Mouse (Mus musculus): ENCODE results near the gene Setx. TPM values are rescaled to one million over a fixed set of nuclear protein-coding genes. Genes with fewer than 3 reads are reported as not detected.
"Not testable (repeated sequence)": the region's sequence is repeated elsewhere in the genome, so short reads cannot be mapped to it uniquely, and the experiment has no call there.

Gene Setx
- polyA plus RNA-seq (2015; fragmentation: Nextera tagmentation; extraction: Ambion mirVana), result 8.2 and 9.6 TPM in 2 replicates

DNA sequence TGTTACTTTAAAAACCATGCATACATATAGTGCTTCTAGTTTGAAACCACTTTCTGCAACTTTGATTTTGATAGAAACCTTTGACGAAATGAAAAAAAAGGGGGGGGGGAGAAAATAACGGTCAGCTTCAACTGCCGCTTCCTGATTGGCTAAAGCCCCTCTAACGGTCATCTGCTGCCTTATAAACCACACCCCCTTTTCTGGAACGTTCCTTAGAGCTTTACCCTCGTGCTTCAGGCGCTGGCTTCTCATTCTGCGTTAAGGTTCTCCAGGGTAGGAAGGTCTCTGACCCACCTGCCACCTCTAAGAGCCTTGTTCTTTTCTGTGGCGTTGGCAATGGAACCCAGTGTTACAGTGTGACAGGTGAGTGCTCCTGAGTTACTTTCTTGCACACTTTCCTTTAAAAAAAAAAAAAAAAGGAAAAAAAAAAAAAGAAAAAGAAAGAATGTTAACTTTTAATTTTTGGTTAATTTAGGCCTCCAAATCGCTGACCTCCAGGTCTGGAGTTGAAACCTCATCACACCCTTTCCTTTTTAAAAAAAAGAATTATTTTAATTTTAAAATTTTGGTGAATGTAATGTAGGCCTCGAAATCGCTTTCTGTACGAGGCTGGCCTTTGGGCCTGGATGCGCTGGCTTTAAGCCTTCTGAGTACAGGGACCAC lies at the start of gene Setx:
TSS of gene Setx (plus strand) at position 275 of the 663 bp plus-strand sequence.
- H3K36me3 ChIP-seq (ENCODE audit: control insufficient read depth, insufficient read depth, low read length), result peaks cover 3% of the 10 kb centered on the region; the same call in 1 of the 2 replicates
- WGBS, result 61% methylated on average over 14 of the region's 14 CpGs

DNA sequence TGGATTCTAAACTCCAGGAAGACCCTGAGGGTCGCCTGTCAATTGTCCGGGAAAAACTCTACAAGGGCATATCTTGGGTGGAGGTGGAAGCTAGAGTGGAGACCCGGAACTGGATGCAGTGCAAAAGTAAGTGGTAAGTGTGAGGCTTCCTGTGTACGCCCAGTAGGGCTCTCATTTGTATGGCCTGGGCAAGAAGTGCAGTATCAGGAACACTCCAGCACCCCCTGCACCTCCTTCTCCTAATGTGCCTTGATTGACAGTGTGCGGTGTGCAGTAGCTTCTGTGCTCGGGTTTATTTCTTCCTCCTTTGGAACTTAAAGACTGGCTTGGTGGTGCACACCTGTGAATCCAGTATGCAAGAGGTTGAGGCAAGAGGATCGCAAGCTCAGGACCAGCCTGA lies 49.3 kb upstream of the Setx start:
- Histone ChIP-seq H3K9ac (ENCODE audit: low read length) (no peak overlapping the region), H3K36me3 (ENCODE audit: control insufficient read depth, insufficient read depth, low read length) (peaks cover 54% of the 10 kb centered on the region), H3K4me3 (ENCODE audit: low read length) (no peak overlapping the region), H3K4me1 (replicated peaks; ENCODE audit: control insufficient read depth, insufficient read depth, low read length) (no peaks in the 10 kb centered on the region), H3K27ac (ENCODE audit: low read length) (no peak overlapping the region), H3K27me3 (ENCODE audit: control insufficient read depth, insufficient read depth, low read depth, low read length) (no peaks in the 10 kb centered on the region), H3K9me3 (ENCODE audit: control insufficient read depth, low read length) (no peaks in the 10 kb centered on the region), H3K4me2 (ENCODE audit: low read depth, low read length) (no peak overlapping the region)
- WGBS, result 87% methylated on average over 7 of the region's 7 CpGs
- no peak for ATAC-seq (ENCODE audit: low read depth)

More for the DNA sequence above, at the start of gene Setx:
- peak within 1 kb of the TSS; percentile 85 for H3K4me2 ChIP-seq (ENCODE audit: low read depth, low read length)
- ATAC-seq (ENCODE audit: low read depth), result no peak
- H3K4me1 ChIP-seq (replicated peaks; ENCODE audit: control insufficient read depth, insufficient read depth, low read length), result peaks cover 9% of the 10 kb centered on the region
- no peaks in the 10 kb centered on the region for H3K9me3 ChIP-seq (ENCODE audit: control insufficient read depth, low read length)
- H3K4me3 ChIP-seq (ENCODE audit: low read length), result peak within 1 kb of the TSS; percentile 85
- H3K27ac ChIP-seq (ENCODE audit: low read length), result peak within 1 kb of the TSS; percentile 97
- H3K27me3 ChIP-seq (ENCODE audit: control insufficient read depth, insufficient read depth, low read depth, low read length), result no peaks in the 10 kb centered on the region
- peak within 1 kb of the TSS; percentile 90 for H3K9ac ChIP-seq (ENCODE audit: low read length)

DNA sequence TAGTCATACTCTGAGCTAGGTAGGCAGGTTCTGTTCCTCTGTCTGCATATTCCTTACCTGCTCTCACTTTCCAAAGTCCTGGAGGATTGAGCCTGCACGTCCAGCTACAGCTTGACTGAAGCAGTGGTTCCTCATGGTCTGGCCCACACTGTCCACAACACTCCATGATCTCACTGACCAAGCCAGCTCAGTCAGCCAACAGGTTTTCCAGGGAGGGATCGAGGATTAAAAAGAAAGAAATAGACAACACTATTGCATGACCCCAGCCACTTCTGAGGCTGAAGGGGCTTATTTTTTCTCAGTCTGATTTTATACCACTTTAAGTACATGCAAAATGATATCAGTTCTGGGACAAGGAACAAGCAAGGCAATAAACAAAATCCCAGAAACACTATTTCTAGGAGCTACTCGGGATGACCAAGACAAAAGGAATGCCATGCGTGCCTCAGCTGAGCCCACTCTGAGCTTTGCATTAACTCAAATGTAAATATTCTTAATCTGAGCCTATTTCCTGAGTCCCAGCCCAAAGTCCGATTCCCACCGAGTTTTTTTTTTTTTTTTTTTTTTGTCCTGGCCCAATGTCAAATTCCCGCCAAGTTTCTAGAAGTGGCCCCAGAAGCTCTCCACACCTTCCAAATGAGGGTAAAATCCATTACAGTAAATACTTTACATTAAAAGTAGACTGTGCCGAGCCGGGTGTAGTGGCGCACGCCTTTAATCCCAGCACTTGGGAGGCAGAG lies 48.5 kb upstream of the Setx start:
- no peak overlapping the region for H3K9ac ChIP-seq (ENCODE audit: low read length)
- H3K4me3 ChIP-seq (ENCODE audit: low read length), result no peak overlapping the region
- no peak for ATAC-seq (ENCODE audit: low read depth)
- WGBS, result 72% methylated on average over 11 of the region's 11 CpGs
- H3K36me3 ChIP-seq (ENCODE audit: control insufficient read depth, insufficient read depth, low read length), result peaks cover 52% of the 10 kb centered on the region
- H3K27me3 ChIP-seq (ENCODE audit: control insufficient read depth, insufficient read depth, low read depth, low read length), result no peaks in the 10 kb centered on the region
- H3K9me3 ChIP-seq (ENCODE audit: control insufficient read depth, low read length), result no peaks in the 10 kb centered on the region
- H3K4me1 ChIP-seq (replicated peaks; ENCODE audit: control insufficient read depth, insufficient read depth, low read length), result no peaks in the 10 kb centered on the region
- no peak overlapping the region for H3K4me2 ChIP-seq (ENCODE audit: low read depth, low read length)
- no peak overlapping the region for H3K27ac ChIP-seq (ENCODE audit: low read length)

DNA sequence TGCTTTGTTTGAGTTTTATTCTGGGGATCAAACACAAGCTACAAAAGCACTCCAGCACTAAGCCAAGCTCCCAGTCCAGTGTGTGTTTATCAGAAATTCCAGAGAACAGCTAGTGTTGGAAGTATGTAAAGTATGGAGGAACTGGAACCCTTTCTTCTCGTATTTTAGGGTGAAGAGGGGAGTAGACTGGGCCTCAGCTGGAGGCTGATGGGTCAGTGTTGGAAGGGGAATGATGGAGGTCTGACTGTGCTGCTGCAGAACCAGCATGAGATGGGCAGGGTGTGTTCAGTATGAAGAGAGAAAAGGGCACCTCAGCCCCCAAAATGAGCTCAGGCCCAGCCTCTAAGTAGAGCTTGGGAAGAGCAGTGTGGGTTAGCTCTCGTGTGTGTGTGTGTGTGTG lies 47.8 kb upstream of the Setx start:
- no peaks in the 10 kb centered on the region for H3K9me3 ChIP-seq (ENCODE audit: control insufficient read depth, low read length)
- no peak overlapping the region for H3K9ac ChIP-seq (ENCODE audit: low read length)
- peaks cover 48% of the 10 kb centered on the region for H3K36me3 ChIP-seq (ENCODE audit: control insufficient read depth, insufficient read depth, low read length)
- H3K4me1 ChIP-seq (replicated peaks; ENCODE audit: control insufficient read depth, insufficient read depth, low read length), result no peaks in the 10 kb centered on the region
- H3K4me3 ChIP-seq (ENCODE audit: low read length), result no peak overlapping the region
- H3K4me2 ChIP-seq (ENCODE audit: low read depth, low read length), result no peak overlapping the region
- no peaks in the 10 kb centered on the region for H3K27me3 ChIP-seq (ENCODE audit: control insufficient read depth, insufficient read depth, low read depth, low read length)
- 70% methylated on average over 2 of the region's 2 CpGs for WGBS
- ATAC-seq (ENCODE audit: low read depth), result no peak
- H3K27ac ChIP-seq (ENCODE audit: low read length), result no peak overlapping the region

DNA sequence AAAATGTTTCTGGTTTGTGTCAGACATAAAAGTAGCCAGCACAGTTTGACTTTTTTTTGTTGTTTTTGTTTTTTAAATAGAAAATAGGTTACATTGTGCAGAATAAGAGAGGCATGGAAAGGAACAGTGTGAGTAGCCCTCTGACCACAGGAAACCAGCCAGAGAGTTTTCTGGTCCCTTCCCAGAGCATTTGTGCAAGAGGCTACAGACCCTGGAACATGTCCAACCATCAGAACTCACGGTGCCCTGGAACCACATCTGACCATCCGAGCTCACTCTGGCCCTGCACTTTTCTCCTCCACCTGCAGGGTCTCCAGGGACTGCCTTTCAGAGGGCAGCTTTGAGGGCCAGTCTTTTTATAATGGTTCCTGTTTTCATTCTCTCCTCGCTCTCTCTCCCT lies 42.0 kb upstream of the Setx start:
- H3K4me1 ChIP-seq (replicated peaks; ENCODE audit: control insufficient read depth, insufficient read depth, low read length), result no peaks in the 10 kb centered on the region
- no peak overlapping the region for H3K9ac ChIP-seq (ENCODE audit: low read length)
- no peaks in the 10 kb centered on the region for H3K27me3 ChIP-seq (ENCODE audit: control insufficient read depth, insufficient read depth, low read depth, low read length)
- H3K27ac ChIP-seq (ENCODE audit: low read length), result no peak overlapping the region
- no peak overlapping the region for H3K4me3 ChIP-seq (ENCODE audit: low read length)
- WGBS, result 55% methylated on average over 3 of the region's 3 CpGs
- H3K9me3 ChIP-seq (ENCODE audit: control insufficient read depth, low read length), result no peaks in the 10 kb centered on the region
- ATAC-seq (ENCODE audit: low read depth), result no peak
- H3K4me2 ChIP-seq (ENCODE audit: low read depth, low read length), result no peak overlapping the region
- peaks cover 43% of the 10 kb centered on the region for H3K36me3 ChIP-seq (ENCODE audit: control insufficient read depth, insufficient read depth, low read length)

DNA sequence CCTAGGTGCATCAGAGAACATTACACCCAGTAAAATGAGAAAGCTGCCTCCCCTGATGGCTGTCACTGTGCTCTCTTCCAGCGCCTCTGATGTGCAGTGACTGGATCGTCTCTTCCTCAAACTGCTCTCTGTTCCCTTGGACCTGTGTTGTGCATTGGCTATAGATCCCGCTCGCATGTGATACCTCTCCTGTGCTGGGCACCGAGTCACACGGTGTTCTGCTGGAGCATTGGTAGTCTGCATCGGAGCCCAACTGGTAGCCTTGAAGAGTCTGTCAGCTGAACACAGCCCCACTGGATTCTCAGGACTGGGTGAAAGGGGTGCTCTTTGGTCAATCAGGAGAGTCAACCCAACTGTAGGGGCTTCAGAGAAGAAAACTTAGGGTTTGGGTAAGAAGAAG lies 38.0 kb upstream of the Setx start:
- Histone ChIP-seq H3K4me2 (ENCODE audit: low read depth, low read length) (no peak overlapping the region), H3K27me3 (ENCODE audit: control insufficient read depth, insufficient read depth, low read depth, low read length) (no peaks in the 10 kb centered on the region), H3K4me3 (ENCODE audit: low read length) (no peak overlapping the region), H3K9ac (ENCODE audit: low read length) (no peak overlapping the region), H3K4me1 (replicated peaks; ENCODE audit: control insufficient read depth, insufficient read depth, low read length) (no peaks in the 10 kb centered on the region), H3K27ac (ENCODE audit: low read length) (no peak overlapping the region), H3K36me3 (ENCODE audit: control insufficient read depth, insufficient read depth, low read length) (peaks cover 25% of the 10 kb centered on the region), H3K9me3 (ENCODE audit: control insufficient read depth, low read length) (no peaks in the 10 kb centered on the region)
- WGBS, result 95% methylated on average over 7 of the region's 7 CpGs
- ATAC-seq (ENCODE audit: low read depth), result no peak

DNA sequence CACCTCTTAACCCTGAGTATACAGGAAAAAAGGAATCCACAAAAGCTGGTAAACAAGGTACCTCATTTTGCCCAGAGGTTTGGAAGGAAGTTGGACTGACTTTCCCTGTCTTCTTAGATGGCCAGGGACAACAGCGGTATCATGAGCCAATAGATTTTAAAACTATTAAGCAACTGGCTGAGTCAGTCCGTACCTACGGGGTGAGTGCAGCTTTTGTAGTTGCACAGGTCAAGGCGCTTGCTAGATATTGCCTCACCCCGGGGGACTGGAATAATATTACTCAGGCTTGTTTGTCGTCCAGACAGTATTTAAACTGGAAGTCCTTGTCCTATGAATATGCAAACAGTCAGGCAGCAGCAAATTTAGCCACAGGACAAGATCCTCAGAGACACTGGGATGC lies 34.7 kb upstream of the Setx start:
- H3K4me3 ChIP-seq (ENCODE audit: low read length); ATAC-seq (ENCODE audit: low read depth): not testable (repeated sequence)
- WGBS, result 80% methylated on average over 6 of the region's 6 CpGs

DNA sequence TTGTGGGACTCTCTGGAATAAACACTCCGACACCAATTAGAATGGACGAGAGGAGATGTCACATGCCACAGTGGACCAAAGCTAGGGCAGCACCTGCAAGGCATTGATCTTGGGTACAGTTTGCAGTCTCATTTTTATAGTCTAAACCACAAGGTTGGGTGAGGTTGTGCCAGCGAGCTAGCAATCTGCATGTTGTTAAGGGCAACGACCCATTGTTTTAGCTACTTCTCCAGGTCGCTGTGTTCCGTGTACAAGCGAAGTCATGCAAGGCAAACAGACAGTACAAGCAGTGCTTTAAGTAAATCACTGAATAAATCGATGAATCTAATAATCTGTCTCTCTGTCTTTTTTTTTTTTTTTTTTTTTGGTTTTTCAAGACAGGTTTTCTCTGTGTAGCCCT lies 28.3 kb upstream of the Setx start:
- Histone ChIP-seq H3K4me3 (ENCODE audit: low read length) (no peak overlapping the region), H3K27me3 (ENCODE audit: control insufficient read depth, insufficient read depth, low read depth, low read length) (no peaks in the 10 kb centered on the region), H3K4me2 (ENCODE audit: low read depth, low read length) (no peak overlapping the region), H3K4me1 (replicated peaks; ENCODE audit: control insufficient read depth, insufficient read depth, low read length) (no peaks in the 10 kb centered on the region), H3K9me3 (ENCODE audit: control insufficient read depth, low read length) (no peaks in the 10 kb centered on the region), H3K27ac (ENCODE audit: low read length) (no peak overlapping the region), H3K36me3 (ENCODE audit: control insufficient read depth, insufficient read depth, low read length) (no peaks in the 10 kb centered on the region), H3K9ac (ENCODE audit: low read length) (no peak overlapping the region)
- no peak for ATAC-seq (ENCODE audit: low read depth)
- WGBS, result 86% methylated on average over 8 of the region's 8 CpGs

More for the DNA sequence above, 34.7 kb upstream of the Setx start:
- H3K27me3 ChIP-seq (ENCODE audit: control insufficient read depth, insufficient read depth, low read depth, low read length); H3K27ac ChIP-seq (ENCODE audit: low read length); H3K9ac ChIP-seq (ENCODE audit: low read length); H3K4me2 ChIP-seq (ENCODE audit: low read depth, low read length); H3K4me1 ChIP-seq (replicated peaks; ENCODE audit: control insufficient read depth, insufficient read depth, low read length); H3K9me3 ChIP-seq (ENCODE audit: control insufficient read depth, low read length): not testable (repeated sequence)
- peaks cover 12% of the 10 kb centered on the region for H3K36me3 ChIP-seq (ENCODE audit: control insufficient read depth, insufficient read depth, low read length)

DNA sequence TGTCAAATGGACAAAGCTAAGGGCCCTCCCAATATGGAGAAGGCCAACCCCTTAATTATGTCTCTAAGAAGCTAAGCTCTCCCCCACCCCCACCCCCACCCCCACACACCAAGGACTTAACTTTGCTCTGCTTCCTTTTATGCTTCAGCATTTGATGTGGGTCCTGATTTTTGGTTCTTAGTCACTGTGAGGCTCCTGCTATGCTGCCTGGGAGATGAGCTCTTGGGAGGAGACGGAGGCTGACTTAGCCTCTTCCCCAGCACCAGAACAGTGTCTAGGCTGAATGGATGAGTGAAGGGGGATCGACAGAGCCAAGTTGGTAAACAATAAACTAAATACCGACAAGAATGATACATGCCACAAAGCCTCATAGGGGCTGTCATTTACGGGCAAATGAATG lies 27.2 kb upstream of the Setx start:
- Histone ChIP-seq H3K36me3 (ENCODE audit: control insufficient read depth, insufficient read depth, low read length) (no peaks in the 10 kb centered on the region), H3K4me1 (replicated peaks; ENCODE audit: control insufficient read depth, insufficient read depth, low read length) (no peaks in the 10 kb centered on the region), H3K4me2 (ENCODE audit: low read depth, low read length) (no peak overlapping the region), H3K27me3 (ENCODE audit: control insufficient read depth, insufficient read depth, low read depth, low read length) (no peaks in the 10 kb centered on the region), H3K9me3 (ENCODE audit: control insufficient read depth, low read length) (no peaks in the 10 kb centered on the region), H3K9ac (ENCODE audit: low read length) (no peak overlapping the region), H3K4me3 (ENCODE audit: low read length) (no peak overlapping the region), H3K27ac (ENCODE audit: low read length) (no peak overlapping the region)
- WGBS, result 67% methylated on average over 4 of the region's 4 CpGs
- no peak for ATAC-seq (ENCODE audit: low read depth)

Data from lung, embryonic 16.5 days (tissue).